Mouse (Mus musculus) megakaryocyte, embryonic 14.5 days (primary cell): ENCODE measurements around the gene Fasn. TPM values are rescaled to one million over a fixed set of nuclear protein-coding genes. Genes with fewer than 3 reads are reported as not detected.
A peak's percentile ranks its signal among the peaks of the same experiment; 100 is the strongest.

ENCODE experiments used
- H3K27me3 ChIP-seq: replicated peaks from 2 replicates; pipeline ENCODE3; 2012; ENCODE audit warnings: inconsistent platforms
- H3K36me3 ChIP-seq: replicated peaks from 2 replicates; pipeline ENCODE3; 2012; ENCODE audit warnings: low read length, inconsistent platforms, mixed read lengths
- H3K4me1 ChIP-seq: 2 replicates; pipeline ENCODE4 v1.6.1; 2012; ENCODE audit warnings: inconsistent platforms
- H3K4me3 ChIP-seq: replicated peaks from 2 replicates; pipeline ENCODE3; 2012; ENCODE audit warnings: moderate library complexity, mild to moderate bottlenecking, inconsistent platforms
- H3K9me3 ChIP-seq: 2 replicates; pipeline ENCODE4 v1.6.1; 2012; ENCODE audit warnings: inconsistent platforms
- FLI1 ChIP-seq: IDR thresholded peaks from 2 replicates; pipeline ENCODE4 v1.6.1; 2012; ENCODE audit warnings: low read length, inconsistent platforms, mixed read lengths
- GATA1 ChIP-seq: IDR thresholded peaks from 3 replicates; pipeline ENCODE4 v1.6.1; 2012; ENCODE audit warnings: mixed read lengths, low read length, inconsistent platforms, borderline replicate concordance
- polyA plus RNA-seq: library from polyadenylated mRNA; stranded (reverse); fragments of >175 nt; gene quantifications from 2 replicates; pipeline ENCODE4 v1.2.3, GENCODE M21; 2012; ENCODE audit warnings: low replicate concordance; ENCODE audit not compliant: insufficient read depth

The Fasn gene
- polyA plus RNA-seq, 1 experiment = 328 TPM

- Histone ChIP-seq H3K9me3 (no peaks in the 10 kb centered on the region), H3K4me3 (peak overlapping the region; percentile 28), H3K36me3 (peaks cover 72% of the 10 kb centered on the region), H3K4me1 (peaks cover 79% of the 10 kb centered on the region), H3K27me3 (no peaks in the 10 kb centered on the region)
- no peak for TF ChIP-seq FLI1
- TF ChIP-seq GATA1 = no peak
These were observed 3.0 kb downstream of the Fasn start for GRCm38 (mm10) chr11:120821076-120821922.

GRCm38 (mm10) chr11:120820546-120820945, 3.8 kb downstream of the Fasn start:
- no peak for TF ChIP-seq FLI1
- TF ChIP-seq GATA1 = no peak
- H3K4me1 ChIP-seq = peaks cover 72% of the 10 kb centered on the region
- no peaks in the 10 kb centered on the region for H3K27me3 ChIP-seq
- no peak overlapping the region for H3K4me3 ChIP-seq
- peaks cover 73% of the 10 kb centered on the region for H3K36me3 ChIP-seq
- no peaks in the 10 kb centered on the region for H3K9me3 ChIP-seq

- Histone ChIP-seq H3K4me1 (peaks cover 71% of the 10 kb centered on the region), H3K9me3 (no peaks in the 10 kb centered on the region), H3K36me3 (peaks cover 83% of the 10 kb centered on the region), H3K4me3 (no peak overlapping the region), H3K27me3 (no peaks in the 10 kb centered on the region)
- TF ChIP-seq FLI1 (no peak), GATA1 (no peak)
These were observed 4.8 kb downstream of the Fasn start for GRCm38 (mm10) chr11:120819556-120819955.

- no peak for TF ChIP-seq FLI1
- no peak for TF ChIP-seq GATA1
- Histone ChIP-seq H3K4me3 (no peak overlapping the region), H3K4me1 (peaks cover 65% of the 10 kb centered on the region), H3K27me3 (no peaks in the 10 kb centered on the region), H3K9me3 (no peaks in the 10 kb centered on the region), H3K36me3 (peaks cover 96% of the 10 kb centered on the region)
These were observed 6.1 kb downstream of the Fasn start for GRCm38 (mm10) chr11:120818251-120818650.

- TF ChIP-seq GATA1 = no peak
- no peak for TF ChIP-seq FLI1
- peaks cover 100% of the 10 kb centered on the region for H3K36me3 ChIP-seq
- no peaks in the 10 kb centered on the region for H3K9me3 ChIP-seq
- H3K27me3 ChIP-seq = no peaks in the 10 kb centered on the region
- H3K4me3 ChIP-seq = no peak overlapping the region
- peaks cover 57% of the 10 kb centered on the region for H3K4me1 ChIP-seq
These were observed 7.0 kb downstream of the Fasn start for GRCm38 (mm10) chr11:120817358-120817757.

- no peak for TF ChIP-seq FLI1
- no peak for TF ChIP-seq GATA1
- Histone ChIP-seq H3K4me3 (no peak overlapping the region), H3K27me3 (no peaks in the 10 kb centered on the region), H3K36me3 (peaks cover 100% of the 10 kb centered on the region), H3K4me1 (peaks cover 22% of the 10 kb centered on the region; the same call in 1 of the 2 replicates), H3K9me3 (no peaks in the 10 kb centered on the region)
These were observed 12.3 kb downstream of the Fasn start for GRCm38 (mm10) chr11:120812068-120812467.

GRCm38 (mm10) chr11:120808010-120808409, 16.3 kb downstream of the Fasn start:
- Histone ChIP-seq H3K4me1 (peaks cover 8% of the 10 kb centered on the region; the same call in 1 of the 2 replicates), H3K27me3 (no peaks in the 10 kb centered on the region), H3K4me3 (peak overlapping the region; percentile 14), H3K9me3 (no peaks in the 10 kb centered on the region), H3K36me3 (peaks cover 85% of the 10 kb centered on the region)
- TF ChIP-seq GATA1 (no peak), FLI1 (no peak)

- Histone ChIP-seq H3K9me3 (no peaks in the 10 kb centered on the region), H3K4me1 (peaks cover 16% of the 10 kb centered on the region), H3K27me3 (no peaks in the 10 kb centered on the region), H3K4me3 (no peak overlapping the region), H3K36me3 (peaks cover 61% of the 10 kb centered on the region)
- TF ChIP-seq GATA1 = no peak
- no peak for TF ChIP-seq FLI1
These were observed 18.7 kb downstream of the Fasn start for GRCm38 (mm10) chr11:120805375-120806298.

GRCm38 (mm10) chr11:120804769-120805168, 19.6 kb downstream of the Fasn start:
- Histone ChIP-seq H3K36me3 (peaks cover 52% of the 10 kb centered on the region), H3K9me3 (no peaks in the 10 kb centered on the region), H3K4me3 (no peak overlapping the region), H3K27me3 (no peaks in the 10 kb centered on the region), H3K4me1 (peaks cover 22% of the 10 kb centered on the region)
- TF ChIP-seq GATA1 (no peak), FLI1 (no peak)

GRCm38 (mm10) chr11:120804274-120804673, 20.1 kb downstream of the Fasn start:
- no peak overlapping the region for H3K4me3 ChIP-seq
- no peaks in the 10 kb centered on the region for H3K9me3 ChIP-seq
- peaks cover 47% of the 10 kb centered on the region for H3K36me3 ChIP-seq
- TF ChIP-seq GATA1 (no peak), FLI1 (no peak)
- no peaks in the 10 kb centered on the region for H3K27me3 ChIP-seq
- peaks cover 27% of the 10 kb centered on the region for H3K4me1 ChIP-seq
